Mouse (Mus musculus) stomach, embryonic 14.5 days (tissue): ENCODE results near the gene 9430097D07Rik. TPM values are rescaled to one million over a fixed set of nuclear protein-coding genes. Genes with fewer than 3 reads are reported as not detected.

Source experiments
- ATAC-seq: fragments of 200-750 bp; cut with Nextera tagmentation; 2 replicates; pipeline ENCODE4 v1.8.0; 2017; ENCODE audit warnings: low read depth, moderate TSS enrichment; ENCODE audit not compliant: insufficient number of reproducible peaks, insufficient read depth, low FRiP score
- H3K27ac ChIP-seq: fragments of 300-500 bp; sonication (generic); 2 replicates; pipeline ENCODE4 v1.5.1; 2014; ENCODE audit warnings: mild to moderate bottlenecking, low read length, moderate library complexity, mixed read lengths
- H3K27me3 ChIP-seq: fragments of 300-500 bp; sonication (generic); 2 replicates; pipeline ENCODE4 v1.6.1; 2014; ENCODE audit warnings: low read length, control low read depth, mixed read lengths; ENCODE audit not compliant: control insufficient read depth, insufficient read depth
- H3K36me3 ChIP-seq: fragments of 300-500 bp; sonication (generic); 2 replicates; pipeline ENCODE4 v1.6.1; 2014; ENCODE audit warnings: mild to moderate bottlenecking, control low read depth, low read length, moderate library complexity, mixed read lengths; ENCODE audit not compliant: control insufficient read depth, insufficient read depth
- H3K4me1 ChIP-seq: fragments of 300-500 bp; sonication (generic); 2 replicates; pipeline ENCODE4 v1.6.1; 2014; ENCODE audit warnings: low read length, control low read depth, mixed read lengths; ENCODE audit not compliant: control insufficient read depth, insufficient read depth
- H3K4me2 ChIP-seq: fragments of 300-500 bp; sonication (generic); replicated peaks from 2 replicates; pipeline ENCODE4 v1.6.1; 2014; ENCODE audit warnings: low read depth, low read length, control low read depth
- H3K4me3 ChIP-seq: fragments of 300-500 bp; sonication (generic); 2 replicates; pipeline ENCODE4 v1.5.1; 2014; ENCODE audit warnings: low read depth, low read length, control low read depth
- H3K9ac ChIP-seq: fragments of 300-500 bp; sonication (generic); replicated peaks from 2 replicates; pipeline ENCODE4 v1.6.1; 2014; ENCODE audit warnings: low read depth, mild to moderate bottlenecking, control low read depth, low read length, moderate library complexity, mixed read lengths
- H3K9me3 ChIP-seq: fragments of 300-500 bp; sonication (generic); 2 replicates; pipeline ENCODE4 v1.6.1; 2016; ENCODE audit warnings: low read depth, low read length, control low read depth; ENCODE audit not compliant: control insufficient read depth
- WGBS: fragments of 180-500 bp; shearing (Covaris S2); extraction: QIAGEN DNeasy Blood & Tissue Kit; methylation state at CpG from one replicate; pipeline ENCODE4 v1.1.7; 2014; 5-methylcytosine and 5-hydroxymethylcytosine counted together
- polyA plus RNA-seq: library from polyadenylated mRNA; unstranded; fragments of >200 nt; fragmentation: Nextera tagmentation; extraction: Ambion mirVana; gene quantifications from 2 replicates; pipeline ENCODE4 v1.2.1, GENCODE M21; 2014

The 9430097D07Rik gene
- polyA plus RNA-seq, 1 experiment from 2014 or later = not detected

DNA sequence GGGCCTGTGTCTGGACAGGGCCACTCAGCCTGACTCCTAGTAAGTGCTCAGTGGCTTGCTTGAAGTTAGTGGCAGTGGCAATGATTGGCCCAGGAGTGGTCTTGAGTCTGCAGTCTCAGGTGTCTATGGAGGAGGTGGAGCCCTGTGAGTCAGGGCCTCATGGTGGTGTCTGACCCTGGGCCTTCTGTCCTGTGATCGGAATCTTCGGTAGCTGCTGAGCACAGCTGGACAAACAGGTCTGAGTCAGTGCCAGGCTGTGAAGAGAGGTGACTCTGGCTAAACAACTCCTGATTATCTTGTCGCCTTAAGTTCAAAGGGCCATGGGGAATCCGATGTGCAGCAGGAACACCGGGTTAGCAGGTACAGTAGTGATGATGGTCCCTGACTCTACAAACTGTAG lies 28.1 kb downstream of the 9430097D07Rik start:
- no peak overlapping the region for H3K4me2 ChIP-seq
- no peak overlapping the region for H3K9ac ChIP-seq
- no peaks in the 10 kb centered on the region for H3K27me3 ChIP-seq
- no peak overlapping the region for H3K4me3 ChIP-seq
- H3K4me1 ChIP-seq = peaks cover 10% of the 10 kb centered on the region
- no peak overlapping the region for H3K27ac ChIP-seq
- WGBS = 82% methylated on average over 5 of the region's 5 CpGs
- no peak for ATAC-seq
- H3K36me3 ChIP-seq = no peaks in the 10 kb centered on the region
- H3K9me3 ChIP-seq = no peaks in the 10 kb centered on the region

DNA sequence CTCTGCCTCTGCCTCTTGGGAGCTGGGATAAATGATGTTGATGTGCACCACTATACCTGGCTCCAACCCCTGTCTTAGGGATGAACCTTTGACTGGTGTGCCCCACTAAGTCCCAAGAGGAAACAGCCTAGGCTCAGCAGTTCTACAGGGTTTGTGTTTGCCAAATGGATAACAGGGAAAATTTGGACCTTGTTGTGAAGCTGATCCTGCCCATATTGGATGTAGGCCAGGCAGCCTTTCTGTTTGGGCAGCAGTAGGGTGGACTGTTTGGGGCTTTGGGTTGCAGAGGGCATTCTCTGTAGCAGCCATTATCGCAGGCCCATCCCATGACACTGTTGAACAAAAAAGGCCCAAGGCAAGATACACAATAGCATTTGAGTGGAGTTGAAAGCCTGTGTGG lies 28.5 kb downstream of the 9430097D07Rik start:
- no peak for ATAC-seq

DNA sequence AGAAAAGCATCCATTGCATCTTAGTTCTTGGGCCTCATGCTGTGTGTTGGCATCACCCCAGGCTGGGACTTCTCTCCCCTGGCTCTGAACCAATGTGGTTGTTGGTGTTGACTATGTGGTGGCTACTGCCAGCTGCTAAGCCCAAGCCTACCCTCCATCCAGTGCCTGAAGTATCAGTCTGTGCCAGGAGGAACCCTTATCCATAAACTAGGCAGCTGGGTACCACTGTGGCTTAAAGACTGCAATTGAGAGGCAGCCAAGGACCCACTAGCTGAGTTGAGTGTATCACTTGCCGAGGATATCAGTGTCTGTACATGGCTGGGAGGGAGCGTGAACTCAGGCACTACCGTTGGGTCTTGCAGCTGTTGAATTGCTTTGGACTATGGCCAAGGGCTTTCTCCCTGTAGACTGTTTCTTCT lies 32.4 kb downstream of the 9430097D07Rik start:
- H3K36me3 ChIP-seq = no peaks in the 10 kb centered on the region
- WGBS = 71% methylated on average over 3 of the region's 3 CpGs
- H3K4me3 ChIP-seq = no peak overlapping the region
- H3K4me2 ChIP-seq = no peak overlapping the region
- no peak overlapping the region for H3K27ac ChIP-seq
- H3K27me3 ChIP-seq = no peaks in the 10 kb centered on the region
- ATAC-seq = no peak
- H3K4me1 ChIP-seq = peaks cover 23% of the 10 kb centered on the region
- H3K9ac ChIP-seq = no peak overlapping the region
- no peaks in the 10 kb centered on the region for H3K9me3 ChIP-seq

More for the DNA sequence above, 28.5 kb downstream of the 9430097D07Rik start:
- no peaks in the 10 kb centered on the region for H3K36me3 ChIP-seq
- no peak overlapping the region for H3K9ac ChIP-seq
- H3K4me3 ChIP-seq = no peak overlapping the region
- H3K27me3 ChIP-seq = no peaks in the 10 kb centered on the region
- peaks cover 10% of the 10 kb centered on the region for H3K4me1 ChIP-seq
- no peak overlapping the region for H3K4me2 ChIP-seq
- H3K27ac ChIP-seq = no peak overlapping the region
- no peaks in the 10 kb centered on the region for H3K9me3 ChIP-seq
- 84% methylated on average over 1 of the region's 1 CpGs for WGBS

DNA sequence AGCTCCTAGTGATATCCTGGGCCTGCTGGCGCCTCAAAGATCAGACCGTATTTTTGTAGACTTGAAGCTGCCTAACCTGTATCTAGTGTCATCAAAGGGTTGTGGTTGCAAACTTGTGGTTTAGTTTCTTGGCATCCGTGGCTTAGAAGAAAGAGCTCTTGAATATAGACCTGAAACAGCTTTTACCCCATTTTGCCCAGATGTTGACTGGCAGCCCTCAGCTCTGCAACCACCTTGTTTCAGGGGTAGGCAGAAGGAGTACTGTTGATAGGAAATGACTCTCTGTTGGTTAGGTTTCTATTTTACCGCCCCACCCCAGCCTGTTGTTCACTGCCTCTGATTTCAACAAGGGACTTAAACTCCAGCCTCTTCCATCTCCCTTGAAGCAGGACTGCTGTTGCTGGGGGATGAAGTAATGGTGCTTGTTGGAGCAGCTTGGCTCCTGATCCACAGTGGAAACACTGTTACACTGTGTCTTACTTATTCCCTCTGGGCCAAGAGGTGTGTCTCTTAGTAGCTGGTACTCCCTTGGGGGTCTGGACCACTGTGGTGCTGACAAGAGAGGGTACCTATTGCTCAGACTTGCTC lies 33.4 kb downstream of the 9430097D07Rik start:
- H3K9ac ChIP-seq = no peak overlapping the region
- H3K9me3 ChIP-seq = no peaks in the 10 kb centered on the region
- H3K27ac ChIP-seq = no peak overlapping the region
- peaks cover 33% of the 10 kb centered on the region for H3K4me1 ChIP-seq
- no peak for ATAC-seq
- no peak overlapping the region for H3K4me3 ChIP-seq
- WGBS = 85% methylated on average over 4 of the region's 4 CpGs
- no peak overlapping the region for H3K4me2 ChIP-seq
- no peaks in the 10 kb centered on the region for H3K27me3 ChIP-seq
- no peaks in the 10 kb centered on the region for H3K36me3 ChIP-seq

DNA sequence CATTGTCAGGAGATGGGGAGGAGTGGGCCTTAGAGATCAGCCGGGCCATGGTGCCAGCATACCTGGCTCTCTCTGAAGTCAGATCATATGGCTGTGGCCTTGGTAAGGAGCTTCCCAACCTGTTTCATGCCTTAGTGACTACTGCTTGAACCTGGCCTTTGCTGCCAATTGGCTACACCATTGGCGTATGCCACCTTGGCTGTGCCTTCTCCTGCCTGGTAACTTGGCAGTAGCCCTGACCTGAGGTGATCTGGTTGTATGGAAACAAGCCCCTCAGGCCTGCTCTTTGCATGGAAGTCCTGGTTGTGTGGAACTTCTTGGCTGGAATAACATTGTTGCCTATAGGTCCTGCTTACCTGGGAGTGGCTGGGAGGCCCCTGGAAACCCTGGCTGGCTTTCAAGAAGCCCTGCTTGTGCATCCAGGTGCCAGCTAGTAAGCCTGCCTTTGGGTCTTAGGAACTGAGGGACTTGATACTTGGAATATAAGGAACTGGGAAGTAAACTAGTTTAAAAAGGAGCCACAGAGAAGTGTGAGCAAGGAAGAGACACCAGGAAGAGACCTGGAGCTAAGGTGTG lies 34.1 kb downstream of the 9430097D07Rik start:
- Histone ChIP-seq H3K4me3 (no peak overlapping the region), H3K27ac (no peak overlapping the region), H3K9ac (no peak overlapping the region), H3K9me3 (no peaks in the 10 kb centered on the region), H3K27me3 (no peaks in the 10 kb centered on the region), H3K4me2 (no peak overlapping the region), H3K4me1 (peaks cover 38% of the 10 kb centered on the region), H3K36me3 (no peaks in the 10 kb centered on the region)
- 88% methylated on average over 2 of the region's 2 CpGs for WGBS
- ATAC-seq = no peak

DNA sequence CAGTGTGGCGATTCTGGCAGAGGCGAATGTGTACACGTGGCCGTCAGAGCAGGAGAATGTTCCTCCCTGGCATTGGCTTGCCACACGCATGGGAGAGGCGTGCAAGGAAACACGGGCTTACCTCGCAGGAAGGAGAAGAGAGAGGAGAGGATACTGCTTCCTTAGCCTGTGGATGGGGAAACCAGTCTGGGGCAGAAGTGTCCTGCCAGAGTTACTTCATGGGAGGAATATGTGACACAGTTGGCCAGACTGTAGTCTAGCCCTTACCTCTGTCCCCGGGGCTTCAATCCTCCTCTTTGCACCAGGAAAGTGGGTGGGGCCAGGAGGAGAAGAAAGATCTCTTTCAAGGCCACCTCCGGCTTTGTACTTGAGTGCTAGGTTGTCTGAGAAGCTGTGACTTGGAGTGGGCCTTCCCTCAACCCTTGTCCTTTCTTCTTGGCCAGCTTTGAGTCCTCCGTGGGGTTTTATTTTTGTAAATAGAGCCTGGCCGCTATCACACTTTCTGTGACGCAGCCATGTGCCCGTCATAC lies 36.0 kb downstream of the 9430097D07Rik start:
- peaks cover 40% of the 10 kb centered on the region for H3K4me1 ChIP-seq
- WGBS = 65% methylated on average over 14 of the region's 14 CpGs
- peak overlapping the region; percentile 78 for H3K4me2 ChIP-seq
- ATAC-seq = no peak
- H3K9me3 ChIP-seq = no peaks in the 10 kb centered on the region
- H3K36me3 ChIP-seq = no peaks in the 10 kb centered on the region
- H3K4me3 ChIP-seq = no peak overlapping the region
- H3K27ac ChIP-seq = no peak overlapping the region
- no peaks in the 10 kb centered on the region for H3K27me3 ChIP-seq
- H3K9ac ChIP-seq = no peak overlapping the region; the same call in 1 of the 2 replicates

DNA sequence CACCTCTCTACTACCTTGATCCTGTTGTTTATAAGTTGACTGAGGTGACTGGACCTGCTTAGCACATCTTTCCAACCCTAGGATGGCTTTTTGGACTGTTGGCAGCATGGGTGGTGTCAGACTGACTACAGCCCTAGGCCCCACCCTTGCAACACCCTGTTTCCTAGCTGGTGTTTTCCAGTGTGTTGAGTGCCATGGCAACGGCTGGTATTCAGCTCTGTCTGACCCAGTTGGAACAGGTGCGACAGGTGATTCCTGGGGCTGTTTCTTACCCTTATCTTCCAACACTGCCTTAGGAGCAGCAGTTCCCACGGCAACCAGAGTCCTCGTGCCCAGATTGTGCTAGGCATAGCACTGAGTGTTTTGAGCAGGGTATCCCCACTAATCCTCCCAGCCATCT lies 37.0 kb downstream of the 9430097D07Rik start:
- ATAC-seq = no peak
- no peaks in the 10 kb centered on the region for H3K9me3 ChIP-seq
- H3K4me3 ChIP-seq = no peak overlapping the region; the same call in 1 of the 2 replicates
- H3K27me3 ChIP-seq = no peaks in the 10 kb centered on the region
- H3K9ac ChIP-seq = no peak overlapping the region
- H3K36me3 ChIP-seq = no peaks in the 10 kb centered on the region
- peaks cover 45% of the 10 kb centered on the region for H3K4me1 ChIP-seq
- H3K4me2 ChIP-seq = peak overlapping the region; percentile 78
- WGBS = 50% methylated on average over 4 of the region's 4 CpGs
- no peak overlapping the region for H3K27ac ChIP-seq

DNA sequence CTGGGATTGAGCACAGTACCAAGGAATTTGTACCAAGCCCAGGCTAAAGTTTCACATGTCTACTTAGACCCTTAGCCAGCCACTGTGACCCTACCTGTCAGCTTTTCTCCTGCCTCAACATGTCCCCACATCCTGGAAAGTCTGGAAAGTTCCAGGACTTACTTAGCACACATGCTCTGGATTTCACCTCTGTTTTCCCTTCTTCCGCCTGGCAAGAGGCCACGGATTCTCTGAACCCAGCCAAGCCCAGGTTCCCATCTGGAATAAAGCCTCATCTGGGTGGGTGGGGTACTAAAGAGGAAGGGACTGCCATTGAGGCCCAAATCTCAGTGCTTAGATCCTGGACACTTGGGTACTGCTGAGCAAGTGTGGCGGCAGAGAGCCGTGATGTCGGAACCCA lies 37.5 kb downstream of the 9430097D07Rik start:
- no peaks in the 10 kb centered on the region for H3K27me3 ChIP-seq
- 60% methylated on average over 5 of the region's 5 CpGs for WGBS
- peaks cover 45% of the 10 kb centered on the region for H3K4me1 ChIP-seq
- no peak overlapping the region for H3K9ac ChIP-seq
- no peak overlapping the region for H3K27ac ChIP-seq
- H3K4me2 ChIP-seq = peak overlapping the region; percentile 78
- H3K4me3 ChIP-seq = peak overlapping the region; percentile 84; the same call in 1 of the 2 replicates
- ATAC-seq = no peak
- no peaks in the 10 kb centered on the region for H3K9me3 ChIP-seq
- no peaks in the 10 kb centered on the region for H3K36me3 ChIP-seq
